Mouse (Mus musculus): ENCODE data around the gene Fbxw22. TPM values are rescaled to one million over a fixed set of nuclear protein-coding genes. Genes with fewer than 3 reads are reported as not detected.

The Fbxw22 gene
- not detected for polyA plus RNA-seq (2017; shearing (Covaris generic))

DNA sequence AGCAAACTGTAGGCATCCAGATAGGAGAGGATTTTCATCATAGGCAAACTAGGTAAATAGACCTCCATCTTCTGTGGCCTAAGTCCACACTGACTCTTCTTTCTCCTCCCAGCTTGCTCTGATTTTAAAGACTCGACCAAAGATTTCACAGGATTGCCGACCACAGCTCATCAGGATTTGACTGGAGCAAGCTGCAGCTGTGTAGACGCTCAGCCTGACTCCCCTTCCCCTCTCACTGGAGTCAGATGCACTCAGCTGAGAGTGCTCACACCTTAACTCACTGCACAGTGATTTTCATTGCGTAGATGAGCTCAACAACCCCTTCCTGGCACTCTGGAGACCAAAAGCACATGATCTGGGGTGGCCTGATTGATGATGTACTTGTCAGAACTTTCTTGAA, at the start of gene Fbxw22:
Gene Fbxw22, minus strand, starts transcription at position 101 of the 400 bp plus-strand sequence.

DNA sequence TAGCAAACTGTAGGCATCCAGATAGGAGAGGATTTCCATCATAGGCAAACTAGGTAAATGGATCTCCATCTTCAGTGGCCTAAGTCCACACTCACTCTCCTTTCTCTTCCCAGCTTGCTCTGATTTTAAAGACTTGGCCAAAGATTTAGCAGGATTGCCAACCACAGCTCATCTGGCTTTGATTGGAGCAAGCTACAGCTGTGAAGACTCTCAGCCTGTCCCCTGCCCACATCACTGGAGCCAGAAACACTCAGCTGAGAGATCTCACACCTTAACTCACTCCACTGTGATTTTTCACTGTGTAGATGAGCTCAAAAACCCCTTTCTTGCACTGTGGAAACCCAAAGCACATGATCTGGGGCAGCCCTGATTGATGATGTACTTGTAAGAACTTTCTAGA, 44.9 kb upstream of the Fbxw22 start, which contains the start of gene Fbxw16:
Gene Fbxw16, minus strand, starts transcription at position 101 of the 400 bp plus-strand sequence.

DNA sequence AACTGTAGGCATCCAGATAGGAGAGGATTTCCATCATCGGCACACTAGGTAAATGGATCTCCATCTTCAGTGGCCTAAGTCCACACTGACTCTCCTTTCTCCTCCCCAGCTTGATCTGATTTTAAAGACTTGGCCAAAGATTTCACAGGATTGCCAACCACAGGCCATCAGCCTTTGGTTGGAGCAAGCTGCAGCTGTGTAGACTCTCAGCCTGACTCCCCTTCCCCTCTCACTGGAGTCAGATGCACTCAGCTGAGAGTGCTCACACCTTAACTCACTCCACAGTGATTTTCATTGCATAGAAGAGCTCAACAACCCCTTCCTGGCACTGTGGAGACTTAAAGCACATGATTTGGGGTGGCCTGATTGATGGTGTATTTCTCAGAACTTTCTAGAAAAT, 64.5 kb downstream of the Fbxw22 start, which contains the start of gene Fbxw28:
Gene Fbxw28, minus strand, starts transcription at position 101 of the 400 bp plus-strand sequence.

Other genes starting within 250 kb of the Fbxw22 start
- not detected for gene Fbxw21, start 242.3 kb downstream of the Fbxw22 start, polyA plus RNA-seq (2017; shearing (Covaris generic))
- not detected for gene Fbxw13, start 208.3 kb downstream of the Fbxw22 start, polyA plus RNA-seq (2017; shearing (Covaris generic))
- not detected for gene Fbxw20, start 169.5 kb downstream of the Fbxw22 start, polyA plus RNA-seq (2017; shearing (Covaris generic))
- gene Fbxw14, start 116.6 kb downstream of the Fbxw22 start, polyA plus RNA-seq (2017; shearing (Covaris generic)), result not detected
- gene Fbxw28, start 64.6 kb downstream of the Fbxw22 start, polyA plus RNA-seq (2017; shearing (Covaris generic)), result not detected
- gene Fbxw16, start 44.8 kb upstream of the Fbxw22 start, polyA plus RNA-seq (2017; shearing (Covaris generic)), result not detected
- not detected for gene Fbxw19, start 91.6 kb upstream of the Fbxw22 start, polyA plus RNA-seq (2017; shearing (Covaris generic))
- not detected for gene Fbxw15, start 164.0 kb upstream of the Fbxw22 start, polyA plus RNA-seq (2017; shearing (Covaris generic))
- not detected for gene Fbxw24, start 221.8 kb upstream of the Fbxw22 start, polyA plus RNA-seq (2017; shearing (Covaris generic))

All from activated CD4-positive, CD25-positive, alpha-beta regulatory T cell, adult 9 weeks (primary cell).